Mouse (Mus musculus) frontal cortex, adult 2 months (tissue): ENCODE data around the gene Nup88. TPM values are rescaled to one million over a fixed set of nuclear protein-coding genes. Genes with fewer than 3 reads are reported as not detected.
A peak's percentile ranks its signal among the peaks of the same experiment; 100 is the strongest.

Source experiments
- DNase-seq, 2 experiments: peaks; one replicate each; pipeline ENCODE4 v3.0.0; 2022; ENCODE audit warnings: low spot score in 1 of 2; ENCODE audit errors: extremely low spot score in 1 of 2
- polyA plus RNA-seq: library from polyadenylated mRNA; depleted of rRNA; stranded (reverse); fragments of >200 nt; gene quantifications from 2 replicates; pipeline ENCODE4 v1.2.3, GENCODE M21; 2012; rRNA removed

The Nup88 gene
- polyA plus RNA-seq = 75.2 and 86.2 TPM in 2 replicates

DNA sequence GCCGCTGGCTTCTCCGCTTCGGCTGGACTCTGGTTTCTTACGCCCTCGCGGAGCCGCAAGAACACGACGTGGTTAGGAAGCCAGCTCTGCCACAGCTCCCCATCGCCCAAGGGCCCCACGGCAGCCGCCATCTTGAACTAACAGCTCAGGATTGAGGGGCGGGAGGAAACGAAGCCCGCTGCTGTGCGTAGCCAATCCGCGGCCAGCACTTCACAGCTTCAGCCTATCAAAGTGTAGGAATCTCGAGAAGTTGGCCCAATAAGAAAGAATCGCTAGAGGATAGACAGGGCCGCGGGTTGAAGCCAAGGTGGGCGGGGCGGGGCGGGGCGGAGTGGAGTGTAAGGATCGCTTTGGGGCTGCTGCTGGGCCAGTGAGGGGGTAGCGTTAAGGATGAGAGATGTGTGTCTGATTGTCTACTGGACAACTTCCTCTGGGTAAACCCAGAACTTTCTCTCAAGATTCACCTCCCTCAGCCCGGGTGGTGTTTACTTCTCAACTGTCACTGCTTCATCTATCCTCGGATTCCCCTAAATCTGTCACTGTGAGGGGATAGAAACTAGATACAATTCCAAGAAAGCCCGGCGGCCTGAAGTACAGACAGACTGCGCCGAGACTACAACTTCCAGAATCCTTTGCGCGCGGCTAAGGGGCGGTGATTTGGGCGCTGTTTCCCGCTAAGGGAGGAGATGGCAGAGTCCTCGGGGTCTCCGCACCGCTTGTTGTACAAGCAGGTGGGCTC is at the start of gene Nup88, which contains the start of gene Rpain:
Gene Nup88 (minus strand): TSS at position 153 of the 739 bp plus-strand sequence.
Gene Rpain (plus strand): TSS at position 393 of the 739 bp plus-strand sequence.
- DNase-seq = peak; percentile 95 to 97

GRCm38 (mm10) chr11:71018416-71019200 is 48.8 kb upstream of the Nup88 start:
- DNase-seq = peak in 1 of 2 experiments; percentile 18

DNA sequence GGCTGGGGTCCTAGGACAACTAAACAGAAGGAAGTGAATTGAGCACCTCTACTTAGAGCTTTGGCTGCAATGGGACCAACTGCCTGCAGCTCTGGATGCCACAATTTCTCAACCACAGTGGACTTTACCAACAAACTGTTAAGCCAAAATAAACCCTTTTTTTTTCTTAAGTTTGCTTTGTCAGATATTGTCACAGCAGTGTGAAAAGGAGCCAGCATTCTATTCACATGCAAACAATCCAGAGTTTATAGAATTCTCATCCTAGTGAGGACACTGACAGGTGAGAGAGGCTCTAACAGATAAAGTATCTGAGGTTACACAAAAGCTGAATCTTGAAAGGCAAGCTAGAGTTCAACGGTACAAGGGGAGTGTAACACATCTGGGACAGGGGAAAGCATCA is 47.3 kb upstream of the Nup88 start:
- DNase-seq = no peak

DNA sequence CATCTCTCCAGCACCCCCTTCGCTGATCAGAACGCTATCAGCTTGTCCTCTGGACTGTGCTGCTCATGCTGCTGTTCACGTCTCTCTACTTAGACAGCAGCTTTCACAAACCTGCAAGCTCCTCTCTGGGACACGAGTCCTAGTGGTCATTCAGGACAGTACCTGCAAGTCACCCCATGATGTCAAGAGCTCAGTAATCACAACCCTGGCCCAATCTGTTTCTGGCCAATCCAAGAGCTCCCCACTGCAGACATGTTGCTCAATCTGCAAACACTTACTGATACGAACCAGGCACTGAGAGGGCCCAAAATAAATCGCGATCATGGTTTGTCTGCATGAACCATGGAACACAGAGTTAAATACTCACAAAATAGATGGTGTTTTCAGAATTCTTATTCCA is 43.0 kb upstream of the Nup88 start:
- DNase-seq = no peak

- DNase-seq = no peak
Observed at GRCm38 (mm10) chr11:71008321-71008720, 38.5 kb upstream of the Nup88 start.

DNA sequence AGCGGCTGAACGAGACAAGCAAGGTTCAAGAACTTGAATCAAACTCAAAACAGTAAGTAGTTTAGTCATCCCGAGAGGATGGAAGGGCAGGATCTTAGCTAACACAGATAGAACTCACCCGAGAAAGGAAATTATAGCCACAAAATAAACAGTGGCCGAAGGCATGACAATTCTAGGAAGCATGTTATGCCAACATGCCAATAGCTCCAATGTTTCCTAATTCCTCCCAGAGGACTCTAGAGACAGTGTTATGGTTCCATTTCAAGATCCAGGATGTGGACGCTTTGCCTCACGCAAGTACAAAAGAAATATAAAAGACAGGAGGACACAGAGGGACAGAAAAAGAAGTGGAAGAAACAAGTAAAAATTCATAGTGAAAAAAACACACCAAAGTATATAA is 38.1 kb upstream of the Nup88 start:
- no peak for DNase-seq

GRCm38 (mm10) chr11:71007026-71007425 is 37.3 kb upstream of the Nup88 start:
- no peak for DNase-seq

- DNase-seq = peak in 1 of 2 experiments; percentile 11
Observed at GRCm38 (mm10) chr11:71005046-71005445, 35.3 kb upstream of the Nup88 start.

- peak; percentile 97 to 98 for DNase-seq
Observed at GRCm38 (mm10) chr11:71004316-71004773, 34.6 kb upstream of the Nup88 start, which contains the start of gene Dhx33. Gene Dhx33 (minus strand): TSS chr11:71004437.

GRCm38 (mm10) chr11:71003611-71004315 is 34.0 kb upstream of the Nup88 start:
- peak in 1 of 2 experiments; percentile 47 for DNase-seq

DNA sequence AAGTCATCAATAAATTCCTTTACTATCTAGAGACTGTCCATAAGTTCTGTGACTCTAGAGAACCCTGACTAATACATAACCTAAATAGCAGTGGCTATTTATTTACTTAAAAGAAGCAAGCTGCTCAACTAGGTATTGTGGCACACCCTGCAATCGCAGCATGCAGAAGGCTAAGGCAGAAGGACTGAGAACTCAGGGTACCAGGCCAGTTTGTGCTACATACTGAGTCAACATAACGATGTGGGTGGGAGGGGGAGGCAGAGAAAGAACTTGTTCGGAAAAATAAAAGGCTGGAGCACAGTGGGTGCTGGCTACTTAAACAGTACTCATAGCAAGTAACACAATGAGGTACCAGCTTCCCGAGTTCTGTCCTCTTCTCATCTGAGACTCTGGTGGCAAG is 31.4 kb upstream of the Nup88 start:
- DNase-seq = peak in 1 of 2 experiments; percentile 26

GRCm38 (mm10) chr11:70982557-70983228 is 12.9 kb upstream of the Nup88 start, which contains the start of gene C1qbp:
Gene C1qbp (minus strand): TSS chr11:70983026.
- DNase-seq = peak; percentile 79 to 96

GRCm38 (mm10) chr11:70982030-70982429 is 12.3 kb upstream of the Nup88 start:
- no peak for DNase-seq

DNA sequence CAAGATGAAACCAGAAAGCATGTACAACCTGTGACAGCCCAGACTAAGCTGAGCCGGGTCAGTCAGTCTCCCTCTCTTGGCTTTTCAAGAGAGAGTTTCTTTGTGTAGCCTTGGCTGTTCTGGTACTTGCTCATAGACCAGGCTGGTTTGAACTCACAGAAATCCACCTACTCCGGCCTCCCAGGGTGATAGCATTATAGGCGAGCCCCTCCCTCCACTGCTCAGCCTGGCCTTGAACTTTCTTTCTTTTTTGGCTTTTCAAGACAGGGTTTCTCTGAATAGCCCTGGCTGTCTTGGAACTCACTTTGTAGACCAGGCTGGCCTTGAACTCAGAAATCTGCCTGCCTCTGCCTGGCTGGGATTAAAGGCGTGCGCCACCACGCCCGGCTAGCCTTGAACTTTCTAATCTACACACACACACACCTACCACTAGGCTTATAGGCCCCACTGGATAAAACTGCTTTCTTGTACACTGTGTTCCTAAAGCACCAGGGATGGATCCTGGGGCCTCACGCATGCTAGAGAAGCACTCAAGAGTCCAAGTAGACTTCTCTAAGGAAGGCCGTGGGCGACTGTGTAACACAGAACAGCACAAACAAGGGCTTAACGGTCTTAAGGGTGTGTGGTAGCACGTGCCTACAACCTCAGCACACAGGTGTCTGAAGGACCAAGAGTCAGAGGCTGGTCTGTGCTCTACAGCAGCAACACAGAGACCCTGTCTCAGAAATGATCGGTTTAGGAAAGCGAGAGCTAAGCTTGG is 11.2 kb upstream of the Nup88 start:
- no peak for DNase-seq

DNA sequence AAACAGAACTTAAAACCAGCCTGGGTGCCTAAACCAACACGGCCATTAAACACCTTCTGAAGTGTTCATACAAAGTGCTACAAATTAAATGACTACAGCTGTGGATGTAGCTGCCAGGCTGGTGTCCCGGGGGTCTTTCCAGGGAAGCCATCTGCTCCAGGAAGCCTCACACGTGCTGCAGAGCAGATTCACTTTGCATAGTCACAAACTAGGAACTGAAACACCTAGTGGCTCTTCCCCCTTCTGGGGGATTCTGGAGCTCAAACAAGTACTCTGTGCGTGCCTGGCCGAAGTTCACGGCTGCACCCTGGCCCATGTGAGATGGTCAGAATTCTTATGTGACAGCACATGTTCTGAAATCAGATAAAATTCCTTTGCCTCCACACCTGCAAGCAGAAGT is 10.5 kb upstream of the Nup88 start:
- DNase-seq = no peak

- DNase-seq = no peak
Observed at GRCm38 (mm10) chr11:70977293-70977692, 7.5 kb upstream of the Nup88 start.

GRCm38 (mm10) chr11:70975193-70975592 is 5.4 kb upstream of the Nup88 start:
- peak; percentile 33 to 42 for DNase-seq

GRCm38 (mm10) chr11:70973947-70974346 is 4.2 kb upstream of the Nup88 start:
- no peak for DNase-seq

DNA sequence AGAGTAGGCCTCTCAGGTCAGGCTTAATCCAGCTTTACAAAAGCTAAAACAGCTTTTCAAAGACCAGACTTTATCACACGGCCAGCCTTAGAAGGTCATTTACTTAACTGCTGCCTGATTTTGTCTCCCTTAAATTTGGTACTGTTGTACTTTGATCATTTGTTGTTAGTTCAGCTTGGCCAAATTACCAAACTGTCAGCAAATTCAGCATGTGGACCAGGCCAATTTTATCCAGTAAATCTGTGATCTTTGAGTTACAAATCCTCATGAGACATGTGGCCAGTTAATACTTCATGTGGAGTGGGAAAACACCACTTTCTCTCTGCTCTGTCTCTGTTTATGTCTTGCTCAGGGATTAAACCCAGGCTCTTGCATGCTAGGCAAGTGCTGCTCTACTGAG is 2.8 kb upstream of the Nup88 start:
- no peak for DNase-seq
